Mouse (Mus musculus): ENCODE data around the gene Egfr. TPM values are rescaled to one million over a fixed set of nuclear protein-coding genes. Genes with fewer than 3 reads are reported as not detected.
A peak's percentile ranks its signal among the peaks of the same experiment; 100 is the strongest.

Egfr gene
- polyA plus RNA-seq, 1 experiment, result 6.8 TPM

DNA sequence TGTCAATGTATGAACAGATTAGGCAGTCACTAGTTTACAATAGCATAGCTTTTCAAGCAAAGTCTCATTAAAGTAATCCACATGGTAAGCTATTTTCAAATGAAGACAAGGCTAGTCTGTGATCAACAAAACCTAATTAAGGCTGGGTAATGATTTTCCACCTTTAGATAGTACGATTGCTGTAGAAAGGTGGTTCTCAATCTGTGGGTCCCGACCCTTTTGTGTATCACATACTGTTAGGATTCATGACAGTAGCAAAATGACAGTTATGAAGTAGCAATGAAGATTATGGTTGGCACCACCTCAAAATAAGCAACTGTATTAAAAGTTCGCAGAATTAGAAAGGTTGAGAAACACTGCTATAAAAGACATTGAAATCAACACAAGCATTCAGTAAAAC is 90.9 kb downstream of the Egfr start:
- TF ChIP-seq POLR2A (IDR thresholded peaks at IDR 0.05; ENCODE audit: extremely low read depth, insufficient read depth, low read length) (no peak), CTCF (IDR thresholded peaks at IDR 0.05; ENCODE audit: extremely low read depth, insufficient read depth, low read length) (no peak)
- Histone ChIP-seq H3K4me3 (ENCODE audit: insufficient read depth, low read length) (no peak overlapping the region), H3K4me1 (ENCODE audit: control insufficient read depth, insufficient read depth, low read length) (no peaks in the 10 kb centered on the region), H3K27ac (ENCODE audit: insufficient read depth, low read length) (no peak overlapping the region)

DNA sequence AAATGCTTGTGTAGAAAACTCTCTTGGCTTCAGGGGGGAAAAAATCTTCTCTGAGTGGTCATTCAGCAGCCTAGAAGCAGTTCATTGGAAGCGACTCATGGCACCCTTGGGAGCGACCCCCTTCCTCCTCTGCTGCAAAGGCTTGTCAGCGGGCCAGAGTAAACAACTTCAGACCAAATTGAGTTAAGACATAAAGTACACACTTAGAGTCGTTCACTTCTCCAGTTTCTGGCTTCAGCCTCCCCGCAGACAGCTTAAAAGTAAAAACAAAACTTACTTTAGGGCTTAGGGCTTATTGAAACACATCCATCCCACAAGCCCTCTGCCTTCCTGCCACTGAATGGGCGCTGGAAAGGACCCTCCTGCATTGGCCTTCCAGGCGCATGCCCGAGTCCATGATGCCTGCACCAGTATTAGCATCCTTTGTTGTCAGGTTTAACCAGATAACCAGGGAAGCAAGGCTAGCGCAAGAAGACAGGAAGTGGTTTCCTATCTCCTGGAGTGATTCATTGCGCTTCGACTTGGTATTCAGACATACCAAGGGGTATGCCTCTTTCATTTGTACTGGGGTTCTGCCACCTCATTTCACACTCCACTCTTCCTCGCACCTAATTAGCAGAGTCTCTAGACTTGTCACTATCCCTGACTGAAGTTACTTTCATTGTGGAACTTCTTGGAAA is 92.0 kb downstream of the Egfr start:
- Histone ChIP-seq H3K4me3 (ENCODE audit: insufficient read depth, low read length) (no peak overlapping the region), H3K4me1 (ENCODE audit: control insufficient read depth, insufficient read depth, low read length) (peaks cover 1% of the 10 kb centered on the region; the same call in 1 of the 2 replicates), H3K27ac (ENCODE audit: insufficient read depth, low read length) (no peak overlapping the region)
- TF ChIP-seq CTCF (IDR thresholded peaks at IDR 0.05; ENCODE audit: extremely low read depth, insufficient read depth, low read length) (no peak), POLR2A (IDR thresholded peaks at IDR 0.05; ENCODE audit: extremely low read depth, insufficient read depth, low read length) (no peak)

DNA sequence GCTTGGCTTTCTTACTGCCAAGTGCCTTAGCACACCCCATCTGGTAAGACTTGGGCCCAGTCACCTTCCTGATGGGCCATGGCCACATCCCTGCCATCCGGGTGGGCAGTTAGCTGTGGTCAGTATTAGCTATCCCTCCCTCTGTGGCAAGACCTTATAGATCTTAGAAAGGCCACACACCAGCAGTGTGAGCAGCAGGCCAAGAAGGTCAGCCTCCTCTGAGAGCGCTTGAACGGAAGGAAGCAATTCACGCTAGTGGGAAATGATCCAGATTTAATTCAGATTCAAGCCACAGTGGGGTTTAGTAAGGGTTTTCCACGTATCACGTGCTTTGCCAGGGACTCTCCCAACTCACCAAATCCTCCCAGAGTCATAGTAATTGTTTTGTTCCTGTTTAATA is 96.9 kb downstream of the Egfr start:
- 0 out of 2 replicates have a peak overlapping the region, but pooled peaks have one; percentile 50 for H3K27ac ChIP-seq (ENCODE audit: insufficient read depth, low read length)
- TF ChIP-seq CTCF (IDR thresholded peaks at IDR 0.05; ENCODE audit: extremely low read depth, insufficient read depth, low read length) (no peak), POLR2A (IDR thresholded peaks at IDR 0.05; ENCODE audit: extremely low read depth, insufficient read depth, low read length) (no peak)
- peaks cover 1% of the 10 kb centered on the region; the same call in 1 of the 2 replicates for H3K4me1 ChIP-seq (ENCODE audit: control insufficient read depth, insufficient read depth, low read length)
- H3K4me3 ChIP-seq (ENCODE audit: insufficient read depth, low read length), result no peak overlapping the region

DNA sequence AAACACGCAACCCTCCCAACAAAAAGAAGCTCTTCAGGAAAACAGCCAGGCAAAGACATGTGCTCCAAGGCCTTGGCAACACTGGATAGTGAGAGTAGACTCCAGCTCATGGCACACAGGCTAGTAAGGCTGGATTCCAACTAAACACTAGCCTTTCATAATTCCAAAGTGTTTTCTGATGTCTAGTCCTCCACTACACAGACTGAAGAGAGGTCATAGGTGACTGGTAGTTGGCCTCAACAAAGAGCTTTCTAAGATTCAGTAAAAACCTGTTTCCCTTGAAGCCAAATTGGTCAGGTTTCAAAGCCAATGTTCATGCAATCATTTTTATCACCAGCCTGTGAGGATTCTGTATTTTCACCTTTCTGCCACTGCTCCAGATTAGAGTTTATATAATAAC is 99.4 kb downstream of the Egfr start:
- H3K4me1 ChIP-seq (ENCODE audit: control insufficient read depth, insufficient read depth, low read length), result peaks cover 1% of the 10 kb centered on the region; the same call in 1 of the 2 replicates
- H3K27ac ChIP-seq (ENCODE audit: insufficient read depth, low read length), result no peak overlapping the region
- TF ChIP-seq CTCF (IDR thresholded peaks at IDR 0.05; ENCODE audit: extremely low read depth, insufficient read depth, low read length), result no peak
- TF ChIP-seq POLR2A (IDR thresholded peaks at IDR 0.05; ENCODE audit: extremely low read depth, insufficient read depth, low read length), result no peak
- no peak overlapping the region for H3K4me3 ChIP-seq (ENCODE audit: insufficient read depth, low read length)

DNA sequence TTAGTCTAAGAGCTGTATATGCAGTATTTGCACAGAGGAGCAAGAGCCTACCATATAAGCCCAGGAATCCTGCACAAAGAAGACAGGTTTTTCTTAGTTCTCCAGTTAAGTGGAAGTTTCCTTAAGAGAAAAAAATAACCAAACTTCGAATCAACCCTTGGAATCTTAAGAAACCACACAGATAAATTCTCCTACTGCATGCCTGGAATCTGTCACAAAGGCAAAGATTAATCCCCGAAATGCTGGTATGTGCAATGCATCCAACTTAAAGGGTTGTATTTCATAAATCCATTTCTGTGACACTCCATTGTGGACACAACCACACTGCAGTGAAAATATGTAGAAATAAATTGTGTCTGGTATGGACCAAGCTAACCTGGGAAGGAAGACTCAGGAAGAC is 102.1 kb downstream of the Egfr start:
- no peak overlapping the region for H3K27ac ChIP-seq (ENCODE audit: insufficient read depth, low read length)
- TF ChIP-seq POLR2A (IDR thresholded peaks at IDR 0.05; ENCODE audit: extremely low read depth, insufficient read depth, low read length) (no peak), CTCF (IDR thresholded peaks at IDR 0.05; ENCODE audit: extremely low read depth, insufficient read depth, low read length) (no peak)
- no peak overlapping the region for H3K4me3 ChIP-seq (ENCODE audit: insufficient read depth, low read length)
- H3K4me1 ChIP-seq (ENCODE audit: control insufficient read depth, insufficient read depth, low read length), result no peaks in the 10 kb centered on the region

DNA sequence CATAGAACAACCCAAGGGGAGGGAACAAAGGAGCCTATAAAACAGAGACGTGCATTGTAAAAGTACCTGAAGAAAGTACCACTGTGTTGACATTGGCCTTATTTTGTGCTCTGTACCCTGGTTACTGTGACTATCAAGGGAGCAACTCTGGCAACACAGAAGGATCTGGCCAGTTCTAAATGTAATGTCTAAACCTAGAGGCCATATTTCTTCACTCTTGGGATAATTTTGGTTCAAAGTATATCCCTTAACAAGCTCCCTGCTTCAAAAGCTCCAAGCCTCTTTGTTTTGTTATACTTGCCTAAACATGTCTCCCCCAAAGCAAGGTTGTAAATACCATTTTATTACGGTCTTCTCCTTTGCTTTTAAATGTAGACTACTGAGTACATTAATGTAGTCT is 105.3 kb downstream of the Egfr start:
- Histone ChIP-seq H3K27ac (ENCODE audit: insufficient read depth, low read length) (no peak overlapping the region), H3K4me1 (ENCODE audit: control insufficient read depth, insufficient read depth, low read length) (no peaks in the 10 kb centered on the region; the same call in 1 of the 2 replicates), H3K4me3 (ENCODE audit: insufficient read depth, low read length) (no peak overlapping the region)
- TF ChIP-seq POLR2A (IDR thresholded peaks at IDR 0.05; ENCODE audit: extremely low read depth, insufficient read depth, low read length), result no peak
- no peak for TF ChIP-seq CTCF (IDR thresholded peaks at IDR 0.05; ENCODE audit: extremely low read depth, insufficient read depth, low read length)

DNA sequence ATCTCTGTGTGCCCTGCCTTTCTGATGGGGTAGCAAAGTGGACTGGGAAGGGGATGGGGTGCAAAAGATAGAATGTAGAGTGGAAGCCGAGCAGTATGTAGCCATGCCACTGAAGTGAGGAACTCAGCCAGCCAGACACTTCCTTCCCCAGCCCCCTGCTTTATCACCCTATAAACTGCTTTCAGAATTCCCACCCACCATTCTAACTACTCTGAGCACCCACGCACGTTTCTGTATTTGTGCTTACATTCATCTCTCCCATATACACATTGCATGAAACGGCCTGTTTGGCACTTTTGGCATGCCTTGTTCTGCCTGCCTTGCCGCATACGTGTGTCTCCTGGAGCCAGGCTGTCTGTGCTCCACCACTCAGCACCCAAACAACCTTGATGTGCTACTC is 109.0 kb downstream of the Egfr start:
- Histone ChIP-seq H3K4me3 (ENCODE audit: insufficient read depth, low read length) (no peak overlapping the region), H3K4me1 (ENCODE audit: control insufficient read depth, insufficient read depth, low read length) (no peaks in the 10 kb centered on the region; the same call in 1 of the 2 replicates), H3K27ac (ENCODE audit: insufficient read depth, low read length) (no peak overlapping the region)
- TF ChIP-seq POLR2A (IDR thresholded peaks at IDR 0.05; ENCODE audit: extremely low read depth, insufficient read depth, low read length) (no peak), CTCF (IDR thresholded peaks at IDR 0.05; ENCODE audit: extremely low read depth, insufficient read depth, low read length) (no peak)

DNA sequence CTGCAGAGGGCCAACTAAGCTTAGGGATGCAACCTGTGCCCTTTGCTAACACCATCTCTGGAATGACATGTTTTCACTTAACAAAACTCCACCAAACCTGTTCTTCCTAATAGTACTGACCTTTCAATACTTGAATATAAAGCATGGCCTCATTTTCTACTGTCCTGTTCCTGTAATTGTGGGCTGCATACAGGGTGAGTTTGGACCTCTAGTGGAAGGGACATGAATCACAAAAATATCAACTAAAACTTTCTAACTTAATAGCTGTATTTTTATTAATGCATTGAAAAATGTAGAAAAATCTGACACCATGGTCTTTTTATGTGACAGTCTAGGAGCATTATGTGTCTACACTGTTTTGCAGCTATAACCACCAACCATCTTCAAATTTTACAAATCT is 111.5 kb downstream of the Egfr start:
- no peaks in the 10 kb centered on the region; the same call in 1 of the 2 replicates for H3K4me1 ChIP-seq (ENCODE audit: control insufficient read depth, insufficient read depth, low read length)
- no peak overlapping the region for H3K27ac ChIP-seq (ENCODE audit: insufficient read depth, low read length)
- TF ChIP-seq CTCF (IDR thresholded peaks at IDR 0.05; ENCODE audit: extremely low read depth, insufficient read depth, low read length), result no peak
- H3K4me3 ChIP-seq (ENCODE audit: insufficient read depth, low read length), result no peak overlapping the region

DNA sequence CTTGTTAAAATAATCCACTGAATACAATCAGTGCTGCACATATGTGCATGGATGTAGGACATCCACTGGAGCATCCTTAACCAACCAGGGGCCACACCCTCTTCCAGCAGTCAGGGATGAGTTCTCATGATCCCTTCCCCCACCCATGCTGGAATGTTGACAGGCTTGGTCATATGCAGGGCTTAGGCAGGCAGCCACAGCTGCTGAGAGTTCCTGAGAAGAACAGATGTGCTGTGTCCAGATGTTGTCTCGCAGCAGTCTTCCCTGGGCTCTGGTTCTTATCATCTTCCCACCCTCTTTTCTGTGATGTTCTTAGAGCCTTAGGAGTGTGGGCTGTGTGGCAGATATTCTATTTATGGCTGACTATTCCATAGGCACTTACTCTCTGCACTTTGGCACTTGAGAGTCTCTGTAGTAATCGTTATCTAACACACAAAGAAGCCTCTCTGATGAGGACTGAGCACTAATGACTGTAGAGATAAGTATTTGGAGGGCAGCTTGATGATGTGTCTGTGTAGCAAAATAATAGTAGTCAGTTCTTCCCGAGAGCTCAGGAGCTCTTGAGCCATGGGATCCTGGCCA is 113.1 kb downstream of the Egfr start:
- Histone ChIP-seq H3K4me3 (ENCODE audit: insufficient read depth, low read length) (no peak overlapping the region), H3K27ac (ENCODE audit: insufficient read depth, low read length) (no peak overlapping the region), H3K4me1 (ENCODE audit: control insufficient read depth, insufficient read depth, low read length) (no peaks in the 10 kb centered on the region; the same call in 1 of the 2 replicates)
- no peak for TF ChIP-seq CTCF (IDR thresholded peaks at IDR 0.05; ENCODE audit: extremely low read depth, insufficient read depth, low read length)
- no peak for TF ChIP-seq POLR2A (IDR thresholded peaks at IDR 0.05; ENCODE audit: extremely low read depth, insufficient read depth, low read length)

DNA sequence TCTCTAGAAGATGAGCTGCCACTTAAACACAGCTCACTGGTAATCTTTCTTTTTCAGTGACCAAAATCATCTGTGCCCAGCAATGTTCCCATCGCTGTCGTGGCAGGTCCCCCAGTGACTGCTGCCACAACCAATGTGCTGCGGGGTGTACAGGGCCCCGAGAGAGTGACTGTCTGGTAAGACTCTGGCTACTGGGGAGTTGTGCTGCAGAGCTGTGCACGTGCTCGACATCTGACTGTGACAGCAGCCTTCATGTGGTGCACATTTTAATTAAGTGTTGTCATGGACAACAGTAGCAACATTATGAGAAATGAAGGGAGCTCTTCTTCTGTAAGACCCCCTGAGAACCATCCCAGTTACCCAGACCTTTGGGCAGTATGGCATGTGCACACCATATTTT is 116.0 kb downstream of the Egfr start:
- Histone ChIP-seq H3K4me1 (ENCODE audit: control insufficient read depth, insufficient read depth, low read length) (no peaks in the 10 kb centered on the region), H3K27ac (ENCODE audit: insufficient read depth, low read length) (no peak overlapping the region), H3K4me3 (ENCODE audit: insufficient read depth, low read length) (no peak overlapping the region)
- TF ChIP-seq POLR2A (IDR thresholded peaks at IDR 0.05; ENCODE audit: extremely low read depth, insufficient read depth, low read length) (no peak), CTCF (IDR thresholded peaks at IDR 0.05; ENCODE audit: extremely low read depth, insufficient read depth, low read length) (no peak)

All from cortical plate, adult 2 months (tissue).